8 mouse cellular contexts compared by ENCODE assay signal in the genomic region with DNA sequence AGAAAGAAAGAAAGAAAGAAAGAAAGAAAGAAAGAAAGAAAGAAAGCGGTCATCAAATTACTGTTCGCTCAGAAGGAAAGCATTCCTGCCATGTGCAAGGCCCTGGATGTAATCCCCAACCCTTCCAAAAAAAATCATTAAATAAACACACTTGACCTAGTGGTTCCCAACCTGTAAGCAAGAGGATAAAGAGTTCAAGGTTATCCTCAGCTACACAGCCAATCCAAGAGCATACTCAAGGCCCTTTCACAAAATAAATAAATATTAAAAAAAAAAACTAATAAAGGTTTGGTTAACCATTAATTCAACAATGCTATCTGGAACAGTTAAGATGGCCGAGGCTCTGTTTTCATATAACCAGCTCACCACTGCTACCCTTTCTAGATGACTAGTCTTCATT. TPM values are rescaled to one million over a fixed set of nuclear protein-coding genes. Genes with fewer than 3 reads are reported as not detected.
DNase-seq lines count a peak whose midpoint lies in the region; ATAC-seq and TF ChIP-seq lines count a peak whose summit lies in the region.

No protein-coding gene starts in this region.

- H3K9ac ChIP-seq in heart, embryonic 14.5 days (ENCODE audit: low read length): no peak overlapping the region
- 0 out of 2 replicates have a peak overlapping the region, but pooled peaks have one; percentile 27 for H3K9ac ChIP-seq in hindbrain, embryonic 12.5 days
- peak overlapping the region; percentile 45; the same call in 1 of the 2 replicates for H3K9ac ChIP-seq in midbrain, embryonic 11.5 days (ENCODE audit: low read length)

- no peak for DNase-seq in heart, postnatal 14 days
- no peak for DNase-seq in G1E (ENCODE audit: low spot score)
- DNase-seq in midbrain, embryonic 11.5 days (ENCODE audit: low spot score, missing footprints): peak; percentile 77
- DNase-seq in layer of hippocampus, adult 18-20 months (ENCODE audit: low spot score in 2 of 2): no peak
- DNase-seq in embryo, embryonic 10 days (ENCODE audit: low spot score): no peak
- DNase-seq in thymus, postnatal 0 days (ENCODE audit: low spot score): no peak

- no peaks in the 10 kb centered on the region for H3K36me3 ChIP-seq in heart, embryonic 14.5 days (ENCODE audit: control insufficient read depth, insufficient read depth, low read length)
- peaks cover 24% of the 10 kb centered on the region for H3K36me3 ChIP-seq in G1E (replicated peaks)
- no peaks in the 10 kb centered on the region for H3K36me3 ChIP-seq in hindbrain, embryonic 12.5 days
- no peaks in the 10 kb centered on the region for H3K36me3 ChIP-seq in midbrain, embryonic 11.5 days (ENCODE audit: control insufficient read depth, insufficient read depth, low read length)

- 75% methylated on average over 3 of the region's 3 CpGs for WGBS in heart, embryonic 14.5 days
- WGBS in hindbrain, embryonic 12.5 days: 70% methylated on average over 3 of the region's 3 CpGs
- WGBS in midbrain, embryonic 11.5 days: 76% methylated on average over 3 of the region's 3 CpGs

- peaks cover 8 to 15% of the 10 kb centered on the region in 2 experiments for H3K4me1 ChIP-seq in heart, embryonic 14.5 days (ENCODE audit: control insufficient read depth in 2 of 2, insufficient read depth in 2 of 2, low read length in 2 of 2)
- peaks cover 48% of the 10 kb centered on the region for H3K4me1 ChIP-seq in G1E (ENCODE audit: insufficient read depth, low read depth, low read length)
- peaks cover 21% of the 10 kb centered on the region for H3K4me1 ChIP-seq in hindbrain, embryonic 12.5 days
- H3K4me1 ChIP-seq in midbrain, embryonic 11.5 days (ENCODE audit: control insufficient read depth, insufficient read depth, low read length): peaks cover 21% of the 10 kb centered on the region

- peaks cover 12% of the 10 kb centered on the region; the same call in 1 of the 2 replicates for H3K27me3 ChIP-seq in heart, embryonic 14.5 days (ENCODE audit: control insufficient read depth, insufficient read depth, low read length)
- no peaks in the 10 kb centered on the region for H3K27me3 ChIP-seq in G1E (ENCODE audit: insufficient read depth, low read length)
- H3K27me3 ChIP-seq in hindbrain, embryonic 12.5 days: peaks cover 21% of the 10 kb centered on the region
- peaks cover 6% of the 10 kb centered on the region; the same call in 1 of the 2 replicates for H3K27me3 ChIP-seq in midbrain, embryonic 11.5 days (ENCODE audit: control insufficient read depth, insufficient read depth, low read length)

- peak overlapping the region in 1 of 2 experiments; percentile 74; a peak in 2 of 4 replicates for H3K4me3 ChIP-seq in heart, embryonic 14.5 days (ENCODE audit: control insufficient read depth in 1 of 2, insufficient read depth in 1 of 2, low read depth in 1 of 2, low read length in 2 of 2)
- H3K4me3 ChIP-seq in G1E (ENCODE audit: low read depth, low read length): peak overlapping the region; percentile 94
- H3K4me3 ChIP-seq in hindbrain, embryonic 12.5 days: peak overlapping the region; percentile 88
- peak overlapping the region; percentile 67 for H3K4me3 ChIP-seq in midbrain, embryonic 11.5 days (ENCODE audit: low read depth, low read length)

- intact Hi-C loops in heart, postnatal 14 days (cut with DNase I): loop anchor here (2.0 kb wide), 1 partner anchor 24 kb away; no protein-coding TSS in a partner anchor

- no peak overlapping the region for H3K27ac ChIP-seq in heart, embryonic 14.5 days (replicated peaks in 1 of 2; ENCODE audit: control insufficient read depth in 1 of 2, insufficient read depth in 1 of 2, low read depth in 2 of 2, low read length in 2 of 2)
- peak overlapping the region; percentile 87 for H3K27ac ChIP-seq in hindbrain, embryonic 12.5 days
- peak overlapping the region; percentile 48 for H3K27ac ChIP-seq in midbrain, embryonic 11.5 days (ENCODE audit: low read depth, low read length)

- no peak for TF ChIP-seq CTCF in G1E (IDR thresholded peaks at IDR 0.05; ENCODE audit: low read depth, low read length)

- no peak for ATAC-seq in heart, embryonic 14.5 days (ENCODE audit: insufficient number of reproducible peaks, insufficient read depth, low FRiP score, low read depth)
- ATAC-seq in G1E (ENCODE audit: extremely low read depth, insufficient number of reproducible peaks, low FRiP score, poor library complexity, severe bottlenecking): no peak
- no peak for ATAC-seq in hindbrain, embryonic 12.5 days (ENCODE audit: low FRiP score)
- ATAC-seq in midbrain, embryonic 11.5 days (ENCODE audit: low FRiP score): no peak

- H3K9me3 ChIP-seq in heart, embryonic 14.5 days (ENCODE audit: control insufficient read depth, low read length): no peaks in the 10 kb centered on the region
- no peaks in the 10 kb centered on the region for H3K9me3 ChIP-seq in G1E (replicated peaks)
- H3K9me3 ChIP-seq in hindbrain, embryonic 12.5 days (replicated peaks): no peaks in the 10 kb centered on the region
- H3K9me3 ChIP-seq in midbrain, embryonic 11.5 days (ENCODE audit: control insufficient read depth, low read length): no peaks in the 10 kb centered on the region

- H3K4me2 ChIP-seq in heart, embryonic 14.5 days (ENCODE audit: low read length): peak overlapping the region; percentile 97
- H3K4me2 ChIP-seq in hindbrain, embryonic 12.5 days (replicated peaks): peak overlapping the region; percentile 98
- peak overlapping the region; percentile 99 for H3K4me2 ChIP-seq in midbrain, embryonic 11.5 days

RNA-seq across cellular contexts. Expression of a gene that starts 0.8 kb away (rescaled TPM):
- 2.4 and 2.6 TPM in 2 replicates for polyA plus RNA-seq in heart, embryonic 14.5 days (2014; fragmentation: Nextera tagmentation; extraction: Ambion mirVana)
- 1 to 10 TPM; 2.5 to 3.2 TPM for total RNA-seq in heart, postnatal 14 days (2021)
- 11.4 and 13.5 TPM in 2 replicates for total RNA-seq in G1E (2014; fragmentation: Nextera tagmentation)
- 17.9 and 19.8 TPM in 2 replicates for total RNA-seq in G1E (2017)
- 41.1 and 52.6 TPM in 2 replicates for polyA plus RNA-seq in G1E (2012)
- polyA plus RNA-seq in hindbrain, embryonic 12.5 days (2016; fragmentation: Nextera tagmentation; extraction: Ambion mirVana): 16.8 and 19.4 TPM in 2 replicates
- polyA plus RNA-seq in midbrain, embryonic 11.5 days (2014; fragmentation: Nextera tagmentation; extraction: Ambion mirVana): 9.7 and 10.1 TPM in 2 replicates
- 10 to 100 TPM; 17.8 to 22.3 TPM for total RNA-seq in layer of hippocampus, adult 18-20 months (2021)
- 18.6 and 21.3 TPM in 2 replicates for polyA plus RNA-seq in thymus, postnatal 0 days (2015; fragmentation: Nextera tagmentation; extraction: Ambion mirVana)

RNA-seq across cellular contexts. Expression of a gene that starts 19.0 kb away (rescaled TPM):
- 1.2 and 2.0 TPM in 2 replicates for polyA plus RNA-seq in heart, embryonic 14.5 days (2014; fragmentation: Nextera tagmentation; extraction: Ambion mirVana)
- 1 to 10 TPM; 5.9 to 6.6 TPM for total RNA-seq in heart, postnatal 14 days (2021)
- total RNA-seq in G1E (2014; fragmentation: Nextera tagmentation) (15.3 and 17.8 TPM in 2 replicates), G1E (2017) (23.4 and 30.4 TPM in 2 replicates)
- 42.6 and 60.2 TPM in 2 replicates for polyA plus RNA-seq in G1E (2012)
- polyA plus RNA-seq in hindbrain, embryonic 12.5 days (2016; fragmentation: Nextera tagmentation; extraction: Ambion mirVana): 14.5 and 15.3 TPM in 2 replicates
- 6.6 and 7.2 TPM in 2 replicates for polyA plus RNA-seq in midbrain, embryonic 11.5 days (2014; fragmentation: Nextera tagmentation; extraction: Ambion mirVana)
- 10 to 100 TPM; 12.9 to 13.1 TPM for total RNA-seq in layer of hippocampus, adult 18-20 months (2021)
- polyA plus RNA-seq in thymus, postnatal 0 days (2015; fragmentation: Nextera tagmentation; extraction: Ambion mirVana): 12.1 and 16.0 TPM in 2 replicates

RNA-seq across cellular contexts. Expression of a gene that starts 27.1 kb away (rescaled TPM):
- 13.9 and 14.2 TPM in 2 replicates for polyA plus RNA-seq in heart, embryonic 14.5 days (2014; fragmentation: Nextera tagmentation; extraction: Ambion mirVana)
- total RNA-seq in heart, postnatal 14 days (2021): 1 to 10 TPM; 2.5 to 3.5 TPM
- total RNA-seq in G1E (2014; fragmentation: Nextera tagmentation) (66.1 and 95.6 TPM in 2 replicates), G1E (2017) (41.0 and 46.9 TPM in 2 replicates)
- polyA plus RNA-seq in G1E (2012): 6.9 and 9.0 TPM in 2 replicates
- 22.4 and 23.2 TPM in 2 replicates for polyA plus RNA-seq in hindbrain, embryonic 12.5 days (2016; fragmentation: Nextera tagmentation; extraction: Ambion mirVana)
- polyA plus RNA-seq in midbrain, embryonic 11.5 days (2014; fragmentation: Nextera tagmentation; extraction: Ambion mirVana): 36.6 and 38.8 TPM in 2 replicates
- 1 to 10 TPM; 2.6 to 2.9 TPM for total RNA-seq in layer of hippocampus, adult 18-20 months (2021)
- polyA plus RNA-seq in thymus, postnatal 0 days (2015; fragmentation: Nextera tagmentation; extraction: Ambion mirVana): 25.3 and 27.0 TPM in 2 replicates

Comparison
In these comparisons a context has a peak if more than half of its experiments do, and no peak if none do; other contexts are left out.
1. H3K27ac ChIP-seq: peak in hindbrain, embryonic 12.5 days (single experiment) and midbrain, embryonic 11.5 days (single experiment); none in heart, embryonic 14.5 days (0 of 2).
2. Peak in every context shown above with its lines, with median percentiles within 50 percentile points of each other: H3K4me2 ChIP-seq.